Mouse (Mus musculus) stomach, embryonic 14.5 days (tissue): Measurements from ENCODE around the gene Snx29. TPM values are rescaled to one million over a fixed set of nuclear protein-coding genes. Genes with fewer than 3 reads are reported as not detected.

ENCODE experiments used
- ATAC-seq: fragments of 200-750 bp; cut with Nextera tagmentation; 2 replicates; pipeline ENCODE4 v1.8.0; 2017; ENCODE audit warnings: low read depth, moderate TSS enrichment; ENCODE audit not compliant: insufficient number of reproducible peaks, insufficient read depth, low FRiP score
- H3K27ac ChIP-seq: fragments of 300-500 bp; sonication (generic); 2 replicates; pipeline ENCODE4 v1.5.1; 2014; ENCODE audit warnings: mild to moderate bottlenecking, low read length, moderate library complexity, mixed read lengths
- H3K27me3 ChIP-seq: fragments of 300-500 bp; sonication (generic); 2 replicates; pipeline ENCODE4 v1.6.1; 2014; ENCODE audit warnings: low read length, control low read depth, mixed read lengths; ENCODE audit not compliant: control insufficient read depth, insufficient read depth
- H3K36me3 ChIP-seq: fragments of 300-500 bp; sonication (generic); 2 replicates; pipeline ENCODE4 v1.6.1; 2014; ENCODE audit warnings: mild to moderate bottlenecking, control low read depth, low read length, moderate library complexity, mixed read lengths; ENCODE audit not compliant: control insufficient read depth, insufficient read depth
- H3K4me1 ChIP-seq: fragments of 300-500 bp; sonication (generic); 2 replicates; pipeline ENCODE4 v1.6.1; 2014; ENCODE audit warnings: low read length, control low read depth, mixed read lengths; ENCODE audit not compliant: control insufficient read depth, insufficient read depth
- H3K4me2 ChIP-seq: fragments of 300-500 bp; sonication (generic); replicated peaks from 2 replicates; pipeline ENCODE4 v1.6.1; 2014; ENCODE audit warnings: low read depth, low read length, control low read depth
- H3K4me3 ChIP-seq: fragments of 300-500 bp; sonication (generic); 2 replicates; pipeline ENCODE4 v1.5.1; 2014; ENCODE audit warnings: low read depth, low read length, control low read depth
- H3K9ac ChIP-seq: fragments of 300-500 bp; sonication (generic); replicated peaks from 2 replicates; pipeline ENCODE4 v1.6.1; 2014; ENCODE audit warnings: low read depth, mild to moderate bottlenecking, control low read depth, low read length, moderate library complexity, mixed read lengths
- H3K9me3 ChIP-seq: fragments of 300-500 bp; sonication (generic); 2 replicates; pipeline ENCODE4 v1.6.1; 2016; ENCODE audit warnings: low read depth, low read length, control low read depth; ENCODE audit not compliant: control insufficient read depth
- WGBS: fragments of 180-500 bp; shearing (Covaris S2); extraction: QIAGEN DNeasy Blood & Tissue Kit; methylation state at CpG from one replicate; pipeline ENCODE4 v1.1.7; 2014; 5-methylcytosine and 5-hydroxymethylcytosine counted together
- polyA plus RNA-seq: library from polyadenylated mRNA; unstranded; fragments of >200 nt; fragmentation: Nextera tagmentation; extraction: Ambion mirVana; gene quantifications from 2 replicates; pipeline ENCODE4 v1.2.1, GENCODE M21; 2014

Gene Snx29
- polyA plus RNA-seq, 1 experiment from 2014 or later: 13.6 TPM

GRCm38 (mm10) chr16:11636902-11637301, 314.2 kb downstream of the Snx29 start:
- 2% methylated on average over 3 of the region's 3 CpGs for WGBS
- no peaks in the 10 kb centered on the region for H3K9me3 ChIP-seq
- H3K4me1 ChIP-seq: peaks cover 12% of the 10 kb centered on the region
- no peak overlapping the region for H3K9ac ChIP-seq
- ATAC-seq: no peak
- H3K27ac ChIP-seq: 0 out of 2 replicates have a peak overlapping the region, but pooled peaks have one; percentile 21
- H3K27me3 ChIP-seq: no peaks in the 10 kb centered on the region
- no peak overlapping the region for H3K4me3 ChIP-seq
- no peaks in the 10 kb centered on the region for H3K36me3 ChIP-seq
- no peak overlapping the region for H3K4me2 ChIP-seq

GRCm38 (mm10) chr16:11637794-11638193, 315.1 kb downstream of the Snx29 start:
- no peak overlapping the region for H3K9ac ChIP-seq
- H3K27me3 ChIP-seq: no peaks in the 10 kb centered on the region
- H3K36me3 ChIP-seq: no peaks in the 10 kb centered on the region
- H3K27ac ChIP-seq: no peak overlapping the region
- H3K4me1 ChIP-seq: peaks cover 12% of the 10 kb centered on the region
- no peaks in the 10 kb centered on the region for H3K9me3 ChIP-seq
- H3K4me3 ChIP-seq: no peak overlapping the region
- no peak for ATAC-seq
- no peak overlapping the region for H3K4me2 ChIP-seq

GRCm38 (mm10) chr16:11638739-11639138, 316.0 kb downstream of the Snx29 start:
- Histone ChIP-seq H3K9me3 (no peaks in the 10 kb centered on the region), H3K36me3 (no peaks in the 10 kb centered on the region), H3K4me1 (peaks cover 12% of the 10 kb centered on the region), H3K4me2 (no peak overlapping the region), H3K27ac (no peak overlapping the region), H3K27me3 (no peaks in the 10 kb centered on the region), H3K9ac (no peak overlapping the region), H3K4me3 (no peak overlapping the region)
- WGBS: 76% methylated on average over 1 of the region's 1 CpGs
- no peak for ATAC-seq

GRCm38 (mm10) chr16:11639936-11640335, 317.2 kb downstream of the Snx29 start:
- H3K4me2 ChIP-seq: no peak overlapping the region
- H3K4me1 ChIP-seq: peaks cover 12% of the 10 kb centered on the region
- no peak for ATAC-seq
- H3K4me3 ChIP-seq: no peak overlapping the region
- H3K9me3 ChIP-seq: no peaks in the 10 kb centered on the region
- no peak overlapping the region for H3K27ac ChIP-seq
- H3K36me3 ChIP-seq: no peaks in the 10 kb centered on the region
- no peaks in the 10 kb centered on the region for H3K27me3 ChIP-seq
- 89% methylated on average over 8 of the region's 8 CpGs for WGBS
- H3K9ac ChIP-seq: no peak overlapping the region

- no peak overlapping the region for H3K9ac ChIP-seq
- ATAC-seq: no peak
- H3K27me3 ChIP-seq: no peaks in the 10 kb centered on the region
- WGBS: 60% methylated on average over 6 of the region's 6 CpGs
- no peaks in the 10 kb centered on the region for H3K4me1 ChIP-seq
- H3K36me3 ChIP-seq: no peaks in the 10 kb centered on the region
- H3K4me2 ChIP-seq: no peak overlapping the region
- no peaks in the 10 kb centered on the region for H3K9me3 ChIP-seq
- H3K4me3 ChIP-seq: no peak overlapping the region
- H3K27ac ChIP-seq: no peak overlapping the region
Observed at GRCm38 (mm10) chr16:11643603-11644002, 320.9 kb downstream of the Snx29 start.

- Histone ChIP-seq H3K27me3 (no peaks in the 10 kb centered on the region), H3K27ac (no peak overlapping the region), H3K36me3 (no peaks in the 10 kb centered on the region), H3K9me3 (no peaks in the 10 kb centered on the region), H3K9ac (no peak overlapping the region), H3K4me2 (no peak overlapping the region), H3K4me1 (no peaks in the 10 kb centered on the region), H3K4me3 (no peak overlapping the region)
- no peak for ATAC-seq
- WGBS: 75% methylated on average over 2 of the region's 2 CpGs
Observed at GRCm38 (mm10) chr16:11644399-11644798, 321.7 kb downstream of the Snx29 start.

GRCm38 (mm10) chr16:11645668-11646067, 323.0 kb downstream of the Snx29 start:
- no peaks in the 10 kb centered on the region for H3K27me3 ChIP-seq
- no peak overlapping the region for H3K4me3 ChIP-seq
- WGBS: 10% methylated on average over 4 of the region's 4 CpGs
- H3K9me3 ChIP-seq: no peaks in the 10 kb centered on the region
- no peak overlapping the region for H3K27ac ChIP-seq
- no peak overlapping the region for H3K9ac ChIP-seq
- H3K4me1 ChIP-seq: no peaks in the 10 kb centered on the region
- no peak for ATAC-seq
- H3K4me2 ChIP-seq: no peak overlapping the region
- no peaks in the 10 kb centered on the region for H3K36me3 ChIP-seq

- ATAC-seq: no peak
- WGBS: 80% methylated on average over 4 of the region's 4 CpGs
- no peak overlapping the region for H3K4me2 ChIP-seq
Observed at GRCm38 (mm10) chr16:11646745-11647289, 324.1 kb downstream of the Snx29 start.

GRCm38 (mm10) chr16:11648169-11648688, 325.5 kb downstream of the Snx29 start:
- Histone ChIP-seq H3K4me3 (no peak overlapping the region), H3K9ac (no peak overlapping the region), H3K27me3 (no peaks in the 10 kb centered on the region), H3K9me3 (no peaks in the 10 kb centered on the region), H3K27ac (no peak overlapping the region), H3K4me2 (no peak overlapping the region), H3K36me3 (no peaks in the 10 kb centered on the region), H3K4me1 (no peaks in the 10 kb centered on the region)
- ATAC-seq: no peak
- 85% methylated on average over 1 of the region's 1 CpGs for WGBS

More at GRCm38 (mm10) chr16:11646745-11647289, 324.1 kb downstream of the Snx29 start:
- Histone ChIP-seq H3K27ac (no peak overlapping the region), H3K9me3 (no peaks in the 10 kb centered on the region), H3K4me1 (no peaks in the 10 kb centered on the region), H3K9ac (no peak overlapping the region), H3K4me3 (no peak overlapping the region), H3K27me3 (no peaks in the 10 kb centered on the region), H3K36me3 (no peaks in the 10 kb centered on the region)
